Mouse (Mus musculus): ENCODE results near the gene Sema3d. TPM values are rescaled to one million over a fixed set of nuclear protein-coding genes. Genes with fewer than 3 reads are reported as not detected.

Gene Sema3d
- total and polyA plus RNA-seq, 3 experiments = 0.11 to 0.15 TPM; not detected in 1

DNA sequence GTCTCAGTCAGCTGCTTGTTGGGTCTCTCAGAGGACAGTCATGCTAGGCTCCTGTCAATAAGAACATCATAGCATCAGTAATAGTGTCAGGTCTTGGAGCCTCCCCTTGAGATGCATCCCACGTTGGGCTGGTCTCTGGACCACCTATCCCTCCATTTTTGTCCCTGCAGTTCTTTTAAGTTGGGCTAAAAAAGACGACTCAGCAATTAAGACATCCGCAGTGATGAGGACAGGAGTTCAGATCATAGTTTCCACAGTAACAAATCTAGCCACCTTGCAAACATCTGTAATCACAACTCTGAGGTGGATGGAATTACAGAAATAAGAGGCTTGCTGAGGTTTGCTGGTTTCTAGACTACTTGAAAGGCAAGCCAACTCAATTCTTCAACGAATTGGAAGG, 67.9 kb downstream of the Sema3d start:
- Histone ChIP-seq H3K9me3 (replicated peaks) (no peaks in the 10 kb centered on the region), H3K36me3 (replicated peaks) (no peaks in the 10 kb centered on the region), H3K4me3 (ENCODE audit: low read depth, low read length) (no peak overlapping the region), H3K4me1 (ENCODE audit: insufficient read depth, low read depth, low read length) (no peaks in the 10 kb centered on the region), H3K27me3 (ENCODE audit: insufficient read depth, low read length) (no peaks in the 10 kb centered on the region)
- ATAC-seq (ENCODE audit: extremely low read depth, insufficient number of reproducible peaks, low FRiP score, poor library complexity, severe bottlenecking) (no peak), DNase-seq (ENCODE audit: low spot score) (no peak)
- no peak for TF ChIP-seq CTCF (IDR thresholded peaks at IDR 0.05; ENCODE audit: low read depth, low read length)
- TF ChIP-seq TAL1 (conservative IDR thresholded peaks at IDR 0.05; ENCODE audit: low read depth, low read length) = no peak
- no peak for TF ChIP-seq GATA2 (IDR thresholded peaks at IDR 0.05; ENCODE audit: borderline replicate concordance, low read depth, low read length)
- no peak for TF ChIP-seq GATA1 (IDR thresholded peaks at IDR 0.05; ENCODE audit: borderline replicate concordance, low read length)
- no peak for TF ChIP-seq POLR2AphosphoS5 (IDR thresholded peaks at IDR 0.05; ENCODE audit: insufficient replicate concordance, low read depth, low read length)

DNA sequence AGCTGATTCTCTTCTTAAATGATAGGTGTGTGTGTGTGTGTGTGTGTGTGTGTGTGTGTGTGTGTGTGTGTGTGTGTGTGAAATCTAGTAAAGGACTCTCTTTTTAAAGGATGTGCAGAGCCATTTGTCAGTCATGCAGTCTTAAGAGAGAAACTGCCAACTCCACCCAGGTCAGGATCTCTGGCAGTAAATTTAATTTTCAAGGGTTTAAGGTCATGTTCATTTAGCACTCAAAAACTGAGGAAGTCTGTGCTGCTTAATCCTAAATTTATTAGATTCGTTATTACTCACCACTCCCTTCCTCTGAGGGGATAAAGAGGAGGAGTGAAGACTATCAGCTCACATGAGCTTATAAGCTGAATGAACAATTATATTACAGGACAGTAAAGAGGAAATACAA, 71.8 kb downstream of the Sema3d start:
- no peak for TF ChIP-seq TAL1 (conservative IDR thresholded peaks at IDR 0.05; ENCODE audit: low read depth, low read length)
- ATAC-seq (ENCODE audit: extremely low read depth, insufficient number of reproducible peaks, low FRiP score, poor library complexity, severe bottlenecking) (no peak), DNase-seq (ENCODE audit: low spot score) (no peak)
- H3K27me3 ChIP-seq (ENCODE audit: insufficient read depth, low read length) = no peaks in the 10 kb centered on the region
- no peak overlapping the region for H3K4me3 ChIP-seq (ENCODE audit: low read depth, low read length)
- no peaks in the 10 kb centered on the region for H3K9me3 ChIP-seq (replicated peaks)
- H3K36me3 ChIP-seq (replicated peaks) = no peaks in the 10 kb centered on the region
- no peaks in the 10 kb centered on the region for H3K4me1 ChIP-seq (ENCODE audit: insufficient read depth, low read depth, low read length)

DNA sequence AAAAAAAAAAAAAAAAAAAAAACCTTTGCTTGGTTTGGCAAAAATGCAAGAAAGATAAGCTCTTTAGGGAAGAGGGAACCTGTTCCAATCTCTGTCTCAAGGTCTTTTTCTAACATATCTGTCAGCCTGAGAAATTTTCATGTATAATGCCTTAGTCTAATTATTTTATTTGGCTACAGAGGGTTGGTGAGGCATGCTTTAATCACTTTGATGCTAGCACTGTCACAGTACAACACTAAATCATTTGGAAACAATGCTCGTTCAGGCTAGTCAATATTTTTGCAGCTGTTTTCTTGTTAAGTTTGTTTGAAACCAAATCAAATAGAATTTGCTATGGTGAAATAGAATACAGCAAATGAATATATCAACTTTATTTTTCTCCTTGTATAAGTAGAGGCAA, 74.3 kb downstream of the Sema3d start:
- Histone ChIP-seq H3K4me1 (ENCODE audit: insufficient read depth, low read depth, low read length) (no peaks in the 10 kb centered on the region), H3K4me3 (ENCODE audit: low read depth, low read length) (no peak overlapping the region), H3K9me3 (replicated peaks) (no peaks in the 10 kb centered on the region), H3K36me3 (replicated peaks) (no peaks in the 10 kb centered on the region), H3K27me3 (ENCODE audit: insufficient read depth, low read length) (no peaks in the 10 kb centered on the region)
- ATAC-seq (ENCODE audit: extremely low read depth, insufficient number of reproducible peaks, low FRiP score, poor library complexity, severe bottlenecking) = no peak
- no peak for TF ChIP-seq POLR2AphosphoS5 (IDR thresholded peaks at IDR 0.05; ENCODE audit: insufficient replicate concordance, low read depth, low read length)
- DNase-seq (ENCODE audit: low spot score) = no peak

DNA sequence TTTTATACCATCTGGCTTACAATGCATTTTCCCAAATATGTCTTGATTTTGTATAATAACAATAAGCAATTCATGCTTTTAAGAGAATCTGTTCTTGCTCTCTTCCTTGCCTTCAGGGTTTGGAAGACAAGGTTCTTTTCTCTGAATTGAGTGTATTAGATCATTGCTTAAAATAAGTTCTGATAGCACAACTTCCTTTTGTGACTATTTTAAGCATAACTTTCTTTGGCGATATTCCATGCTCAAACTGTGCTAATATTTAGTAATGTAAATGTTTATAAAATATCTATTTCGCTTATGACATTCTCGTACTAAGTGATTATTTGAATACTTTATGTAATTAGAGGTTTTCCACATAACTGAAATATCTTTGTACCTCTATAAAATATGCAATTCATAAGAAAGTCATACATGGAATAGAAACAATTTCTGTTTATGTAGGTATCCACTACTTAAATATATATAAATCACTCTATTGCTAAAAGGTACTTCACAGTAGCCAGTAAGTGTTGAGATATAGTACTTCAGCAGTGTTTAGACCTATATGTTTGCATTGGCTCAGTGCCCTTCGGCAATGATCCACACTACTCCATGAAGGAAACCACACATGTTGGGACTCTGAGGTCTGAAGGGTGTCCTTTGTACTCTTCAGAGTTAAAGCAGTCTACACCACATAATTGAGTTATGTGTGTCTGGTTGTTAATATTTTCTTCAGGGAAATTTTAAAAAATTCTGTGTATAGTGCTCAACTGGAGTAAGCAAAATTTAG, 84.6 kb downstream of the Sema3d start:
- Histone ChIP-seq H3K27me3 (ENCODE audit: insufficient read depth, low read length) (no peaks in the 10 kb centered on the region), H3K4me3 (ENCODE audit: low read depth, low read length) (no peak overlapping the region), H3K9me3 (replicated peaks) (no peaks in the 10 kb centered on the region), H3K4me1 (ENCODE audit: insufficient read depth, low read depth, low read length) (no peaks in the 10 kb centered on the region), H3K36me3 (replicated peaks) (no peaks in the 10 kb centered on the region)
- TF ChIP-seq TAL1 (conservative IDR thresholded peaks at IDR 0.05; ENCODE audit: low read depth, low read length) = no peak
- TF ChIP-seq CTCF (IDR thresholded peaks at IDR 0.05; ENCODE audit: low read depth, low read length) = no peak
- no peak for TF ChIP-seq GATA1 (IDR thresholded peaks at IDR 0.05; ENCODE audit: borderline replicate concordance, low read length)
- no peak for TF ChIP-seq GATA2 (IDR thresholded peaks at IDR 0.05; ENCODE audit: borderline replicate concordance, low read depth, low read length)
- no peak for TF ChIP-seq POLR2AphosphoS5 (IDR thresholded peaks at IDR 0.05; ENCODE audit: insufficient replicate concordance, low read depth, low read length)
- ATAC-seq (ENCODE audit: extremely low read depth, insufficient number of reproducible peaks, low FRiP score, poor library complexity, severe bottlenecking) = no peak
- no peak for DNase-seq (ENCODE audit: low spot score)

DNA sequence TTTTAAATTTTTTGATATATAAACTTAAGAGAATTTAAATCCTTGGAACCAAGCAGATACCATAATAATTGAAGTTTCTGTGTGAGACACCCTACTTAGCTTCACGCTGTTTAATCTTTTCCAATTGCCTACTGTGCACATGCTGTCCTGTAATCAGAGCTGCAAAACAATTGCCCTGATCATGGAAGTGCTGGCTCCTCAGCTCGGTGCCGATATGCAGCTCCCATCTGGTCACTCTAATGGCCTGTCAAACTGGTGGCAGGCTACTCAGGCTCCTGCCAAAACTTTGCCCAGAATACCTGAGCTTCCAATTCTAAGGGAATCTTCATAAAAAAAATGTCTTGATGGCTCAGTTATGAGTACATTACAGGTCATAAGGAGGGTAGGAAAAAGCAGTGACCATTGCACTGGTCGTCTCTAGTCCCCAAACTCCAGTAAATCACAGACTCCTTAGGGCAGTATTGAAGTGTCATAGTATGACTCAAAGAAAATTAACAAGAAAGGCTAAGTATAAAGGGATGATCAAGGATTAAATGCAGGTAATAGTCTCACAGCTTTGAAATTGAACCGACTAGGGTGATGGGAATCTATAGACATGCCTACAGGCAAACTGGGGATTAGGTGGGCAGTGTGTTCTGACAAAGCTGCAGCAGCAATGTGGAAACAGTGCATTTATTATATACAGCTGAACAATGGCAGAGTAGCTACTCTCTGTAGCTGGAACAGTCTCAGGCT, 91.9 kb downstream of the Sema3d start:
- Histone ChIP-seq H3K9me3 (replicated peaks) (no peaks in the 10 kb centered on the region), H3K4me1 (ENCODE audit: insufficient read depth, low read depth, low read length) (no peaks in the 10 kb centered on the region), H3K27me3 (ENCODE audit: insufficient read depth, low read length) (no peaks in the 10 kb centered on the region), H3K36me3 (replicated peaks) (no peaks in the 10 kb centered on the region), H3K4me3 (ENCODE audit: low read depth, low read length) (no peak overlapping the region)
- TF ChIP-seq GATA2 (IDR thresholded peaks at IDR 0.05; ENCODE audit: borderline replicate concordance, low read depth, low read length) = no peak
- no peak for TF ChIP-seq CTCF (IDR thresholded peaks at IDR 0.05; ENCODE audit: low read depth, low read length)
- no peak for TF ChIP-seq TAL1 (conservative IDR thresholded peaks at IDR 0.05; ENCODE audit: low read depth, low read length)
- no peak for TF ChIP-seq GATA1 (IDR thresholded peaks at IDR 0.05; ENCODE audit: borderline replicate concordance, low read length)
- no peak for TF ChIP-seq POLR2AphosphoS5 (IDR thresholded peaks at IDR 0.05; ENCODE audit: insufficient replicate concordance, low read depth, low read length)
- ATAC-seq (ENCODE audit: extremely low read depth, insufficient number of reproducible peaks, low FRiP score, poor library complexity, severe bottlenecking) (no peak), DNase-seq (ENCODE audit: low spot score) (no peak)

DNA sequence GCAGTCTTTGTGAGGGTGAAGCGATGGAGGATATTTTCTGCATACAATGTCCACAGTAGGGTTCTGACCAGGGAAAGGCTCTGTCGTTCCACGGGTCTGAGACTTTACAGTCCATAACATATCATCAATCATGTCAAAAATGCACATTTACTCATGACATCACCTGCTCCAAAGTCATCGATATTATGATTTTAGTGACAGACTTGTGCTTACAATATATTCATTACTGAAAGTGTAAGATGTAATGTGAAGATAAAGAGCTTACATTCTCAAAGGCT, 92.4 kb downstream of the Sema3d start:
- DNase-seq (ENCODE audit: low spot score) = no peak
- H3K27me3 ChIP-seq (ENCODE audit: insufficient read depth, low read length) = no peaks in the 10 kb centered on the region
- no peak for ATAC-seq (ENCODE audit: extremely low read depth, insufficient number of reproducible peaks, low FRiP score, poor library complexity, severe bottlenecking)
- H3K36me3 ChIP-seq (replicated peaks) = no peaks in the 10 kb centered on the region
- no peak for TF ChIP-seq CTCF (IDR thresholded peaks at IDR 0.05; ENCODE audit: low read depth, low read length)
- no peak for TF ChIP-seq TAL1 (conservative IDR thresholded peaks at IDR 0.05; ENCODE audit: low read depth, low read length)
- no peak for TF ChIP-seq POLR2AphosphoS5 (IDR thresholded peaks at IDR 0.05; ENCODE audit: insufficient replicate concordance, low read depth, low read length)
- no peak for TF ChIP-seq GATA2 (IDR thresholded peaks at IDR 0.05; ENCODE audit: borderline replicate concordance, low read depth, low read length)
- no peak for TF ChIP-seq GATA1 (IDR thresholded peaks at IDR 0.05; ENCODE audit: borderline replicate concordance, low read length)
- no peak overlapping the region for H3K4me3 ChIP-seq (ENCODE audit: low read depth, low read length)
- H3K4me1 ChIP-seq (ENCODE audit: insufficient read depth, low read depth, low read length) = no peaks in the 10 kb centered on the region
- H3K9me3 ChIP-seq (replicated peaks) = no peaks in the 10 kb centered on the region
